Mouse (Mus musculus) liver, postnatal 0 days (tissue): Measurements from ENCODE around the gene Gys1. TPM values are rescaled to one million over a fixed set of nuclear protein-coding genes. Genes with fewer than 3 reads are reported as not detected.
"Not testable (repeated sequence)": the region's sequence is repeated elsewhere in the genome, so short reads cannot be mapped to it uniquely, and the experiment has no call there.

Experiments used
- ATAC-seq: fragments of 200-750 bp; cut with Nextera tagmentation; 2 replicates; pipeline ENCODE4 v1.8.0; 2017; ENCODE audit warnings: mild to moderate bottlenecking, moderate library complexity
- DNase-seq: peaks from one replicate; pipeline ENCODE4 v3.0.0-alpha.2; 2016
- H3K27ac ChIP-seq: fragments of 300-500 bp; sonication (generic); 2 replicates; pipeline ENCODE4 v1.5.1; 2014; ENCODE audit warnings: antibody characterized with exemption, moderate library complexity, mild to moderate bottlenecking, low read depth
- H3K27me3 ChIP-seq: fragments of 300-500 bp; sonication (generic); 2 replicates; pipeline ENCODE4 v1.6.1; 2014; ENCODE audit warnings: low read length, control low read depth, mixed read lengths; ENCODE audit not compliant: insufficient read depth
- H3K36me3 ChIP-seq: fragments of 300-500 bp; sonication (generic); replicated peaks from 2 replicates; pipeline ENCODE4 v1.6.1; 2014; ENCODE audit warnings: mild to moderate bottlenecking, control low read depth, low read length, moderate library complexity, mixed read lengths; ENCODE audit not compliant: insufficient read depth
- H3K4me1 ChIP-seq: fragments of 300-500 bp; sonication (generic); 2 replicates; pipeline ENCODE4 v1.6.1; 2014; ENCODE audit warnings: antibody characterized with exemption, mild to moderate bottlenecking, control low read depth; ENCODE audit not compliant: insufficient read depth
- H3K4me2 ChIP-seq: fragments of 300-500 bp; sonication (generic); 2 replicates; pipeline ENCODE4 v1.6.1; 2014; ENCODE audit warnings: low read depth, mild to moderate bottlenecking, low read length, moderate library complexity, mixed read lengths
- H3K4me3 ChIP-seq: fragments of 300-500 bp; sonication (generic); 2 replicates; pipeline ENCODE4 v1.5.1; 2014; ENCODE audit warnings: low read depth, low read length
- H3K9ac ChIP-seq: fragments of 300-500 bp; sonication (generic); replicated peaks from 2 replicates; pipeline ENCODE4 v1.6.1; 2014; ENCODE audit warnings: mild to moderate bottlenecking, moderate library complexity
- H3K9me3 ChIP-seq: fragments of 300-500 bp; sonication (generic); 2 replicates; pipeline ENCODE4 v1.6.1; 2016; ENCODE audit warnings: mild to moderate bottlenecking, control low read depth, low read length, mixed read lengths
- CTCF ChIP-seq: sonication (generic); IDR thresholded peaks from 2 replicates; pipeline ENCODE4 v1.5.1; 2016; ENCODE audit warnings: antibody characterized with exemption, low read depth
- EP300 ChIP-seq: IDR thresholded peaks from 2 replicates; pipeline ENCODE4 v1.6.1; 2016; ENCODE audit warnings: antibody characterized with exemption, low read depth, mild to moderate bottlenecking
- WGBS: fragments of 180-500 bp; shearing (Covaris S2); extraction: QIAGEN DNeasy Blood & Tissue Kit; methylation state at CpG from one replicate; pipeline ENCODE4 v1.1.7; 2014; ENCODE audit not compliant: insufficient replicate concordance; 5-methylcytosine and 5-hydroxymethylcytosine counted together
- polyA plus RNA-seq: library from polyadenylated mRNA; unstranded; fragments of >200 nt; fragmentation: Nextera tagmentation; extraction: Ambion mirVana; gene quantifications from 2 replicates; pipeline ENCODE4 v1.2.1, GENCODE M21; 2015

Gys1 gene
- polyA plus RNA-seq, 1 experiment from 2014 or later, result 3.3 TPM

DNA sequence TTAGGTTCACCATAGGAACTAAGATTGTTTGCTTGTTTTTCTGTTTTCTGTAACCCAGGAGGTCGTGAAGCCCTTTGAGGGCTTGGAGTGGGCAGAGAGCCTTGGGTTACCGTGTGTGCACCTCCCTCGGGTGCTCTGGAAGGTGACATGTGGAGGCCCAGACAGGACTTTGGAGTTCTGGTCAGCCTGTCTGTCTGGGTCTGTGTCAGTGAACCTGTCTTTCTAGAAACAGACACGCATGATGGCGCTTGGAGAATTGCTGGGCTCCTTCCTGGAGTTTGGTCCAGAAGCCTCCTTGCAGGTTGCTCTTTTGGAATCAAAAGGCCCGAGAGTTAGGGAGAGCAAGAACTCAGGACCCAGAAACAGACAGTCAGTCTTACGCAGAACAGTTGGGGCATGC, 25.7 kb downstream of the Gys1 start:
- Histone ChIP-seq H3K27me3 (no peaks in the 10 kb centered on the region), H3K36me3 (peaks cover 47% of the 10 kb centered on the region), H3K4me3 (peak overlapping the region; percentile 68), H3K4me1 (peaks cover 34% of the 10 kb centered on the region), H3K27ac (peak overlapping the region; percentile 98), H3K4me2 (peak overlapping the region; percentile 79), H3K9me3 (no peaks in the 10 kb centered on the region), H3K9ac (peak overlapping the region; percentile 68)
- DNase-seq (no peak), ATAC-seq (no peak)
- TF ChIP-seq CTCF (no peak), EP300 (no peak)
- 42% methylated on average over 7 of the region's 7 CpGs for WGBS

DNA sequence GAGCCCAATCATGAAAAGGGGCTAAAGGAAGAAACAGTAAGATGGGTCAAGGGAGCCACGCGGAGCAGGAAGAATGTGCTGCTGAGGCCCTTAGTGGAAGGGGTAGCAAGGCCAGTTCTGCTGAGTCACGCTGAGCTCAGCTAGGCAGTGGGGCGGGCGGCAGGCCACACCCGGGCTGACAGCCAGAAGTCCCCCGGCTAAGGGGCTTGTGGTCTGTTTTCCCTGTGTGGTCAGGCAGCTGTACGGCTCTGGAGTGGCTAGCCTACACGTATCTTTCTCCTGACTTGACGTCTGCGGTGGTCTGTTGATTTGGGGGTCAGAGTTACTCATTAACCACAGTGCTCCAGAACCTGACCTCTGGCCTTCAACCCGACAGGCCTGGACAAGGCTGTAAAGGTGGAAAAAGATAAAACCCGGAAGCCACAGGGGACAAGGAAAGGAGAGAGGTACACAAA, 26.2 kb downstream of the Gys1 start:
- TF ChIP-seq CTCF (no peak), EP300 (peak; percentile 71)
- H3K36me3 ChIP-seq, result peaks cover 45% of the 10 kb centered on the region
- H3K9me3 ChIP-seq, result no peaks in the 10 kb centered on the region
- WGBS, result 1% methylated on average over 13 of the region's 13 CpGs
- peak overlapping the region; percentile 98 for H3K27ac ChIP-seq
- no peaks in the 10 kb centered on the region for H3K27me3 ChIP-seq
- H3K4me3 ChIP-seq, result peak overlapping the region; percentile 68
- DNase-seq (peak; percentile 88), ATAC-seq (peak; percentile 52)
- peak overlapping the region; percentile 68 for H3K9ac ChIP-seq
- peak overlapping the region; percentile 79 for H3K4me2 ChIP-seq
- H3K4me1 ChIP-seq, result peaks cover 39% of the 10 kb centered on the region

DNA sequence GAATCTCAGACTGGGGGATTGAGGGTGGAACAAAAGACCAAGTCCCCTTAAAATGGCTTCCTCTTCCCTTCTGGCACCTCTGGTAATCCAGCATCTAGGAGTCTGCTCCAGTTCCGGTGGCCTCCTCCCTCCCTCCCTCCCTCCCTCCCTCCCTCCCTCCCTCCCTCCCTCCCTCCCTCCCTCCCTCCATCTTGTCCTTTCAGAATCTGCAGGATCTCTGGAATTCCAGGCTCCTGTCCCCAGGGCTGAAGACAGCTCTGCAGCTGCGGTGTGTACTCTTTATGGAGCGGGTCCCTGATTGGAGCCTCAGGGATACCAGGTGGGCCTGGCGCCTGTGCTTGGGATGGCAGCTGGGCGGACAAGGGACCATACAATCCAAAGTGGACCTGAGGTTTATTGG, 26.7 kb downstream of the Gys1 start:
- peak overlapping the region; percentile 68 for H3K9ac ChIP-seq
- peak overlapping the region; percentile 68; the same call in 1 of the 2 replicates for H3K4me3 ChIP-seq
- H3K27me3 ChIP-seq, result no peaks in the 10 kb centered on the region
- peak; percentile 3; the same call in 1 of the 2 replicates for ATAC-seq
- TF ChIP-seq CTCF, result no peak
- no peak for TF ChIP-seq EP300
- no peak for DNase-seq
- H3K27ac ChIP-seq, result peak overlapping the region; percentile 98
- peak overlapping the region; percentile 79 for H3K4me2 ChIP-seq
- H3K9me3 ChIP-seq, result no peaks in the 10 kb centered on the region
- peaks cover 45% of the 10 kb centered on the region for H3K36me3 ChIP-seq
- WGBS, result 67% methylated on average over 5 of the region's 5 CpGs
- H3K4me1 ChIP-seq, result peaks cover 43% of the 10 kb centered on the region

DNA sequence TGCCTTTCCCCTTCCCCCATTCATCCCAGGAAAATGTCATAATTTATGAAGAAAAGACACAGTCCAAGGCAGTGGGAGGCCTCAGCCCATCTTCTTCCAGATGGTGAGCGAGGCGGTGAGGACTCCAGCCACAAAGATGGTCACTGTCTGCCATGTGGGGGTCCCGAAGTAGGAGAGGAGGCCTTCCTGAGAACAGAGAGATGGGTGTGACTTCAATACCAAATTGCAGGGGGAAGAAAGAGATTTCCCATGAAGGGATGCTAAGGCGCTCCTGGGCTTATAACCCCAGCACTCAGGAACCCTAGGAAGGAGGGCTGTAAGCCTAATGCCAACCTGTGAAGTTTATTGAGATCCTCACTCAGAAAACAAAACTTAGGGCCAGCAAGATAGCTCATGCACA, 27.1 kb downstream of the Gys1 start:
- TF ChIP-seq EP300 (no peak), CTCF (no peak)
- peaks cover 41% of the 10 kb centered on the region for H3K4me1 ChIP-seq
- no peaks in the 10 kb centered on the region for H3K27me3 ChIP-seq
- 93% methylated on average over 4 of the region's 4 CpGs for WGBS
- peak overlapping the region; percentile 98 for H3K27ac ChIP-seq
- no peak overlapping the region for H3K4me3 ChIP-seq
- 0 out of 2 replicates have a peak overlapping the region, but pooled peaks have one; percentile 33 for H3K9ac ChIP-seq
- DNase-seq, result no peak
- no peaks in the 10 kb centered on the region for H3K9me3 ChIP-seq
- no peak for ATAC-seq
- H3K36me3 ChIP-seq, result peaks cover 45% of the 10 kb centered on the region
- H3K4me2 ChIP-seq, result peak overlapping the region; percentile 54

DNA sequence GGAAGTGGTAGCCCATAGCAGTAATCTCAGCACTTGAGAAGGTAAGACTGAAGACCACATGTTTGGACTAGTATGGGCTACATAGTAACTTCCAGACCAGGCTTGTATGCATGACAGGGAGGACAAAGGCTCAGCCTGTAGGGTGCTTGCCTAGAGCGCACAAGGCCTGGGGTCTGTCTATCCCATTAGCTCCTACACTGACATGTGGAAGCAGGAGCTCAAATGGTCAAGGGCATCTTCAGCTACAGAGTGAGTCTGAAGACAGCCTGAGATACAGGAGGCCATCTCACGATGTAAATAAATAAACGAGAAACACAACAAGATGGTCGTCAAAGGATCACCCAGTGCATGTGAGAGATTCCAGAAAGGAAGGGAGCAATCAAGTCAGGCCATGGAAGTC, 27.7 kb downstream of the Gys1 start:
- H3K36me3 ChIP-seq, result peaks cover 42% of the 10 kb centered on the region
- TF ChIP-seq EP300 (no peak), CTCF (no peak)
- WGBS, result 80% methylated on average over 4 of the region's 4 CpGs
- DNase-seq (no peak), ATAC-seq (no peak)
- no peaks in the 10 kb centered on the region for H3K27me3 ChIP-seq
- no peak overlapping the region; the same call in 1 of the 2 replicates for H3K27ac ChIP-seq
- no peak overlapping the region for H3K4me3 ChIP-seq
- peaks cover 42% of the 10 kb centered on the region for H3K4me1 ChIP-seq
- no peak overlapping the region for H3K9ac ChIP-seq
- no peak overlapping the region for H3K4me2 ChIP-seq
- no peaks in the 10 kb centered on the region for H3K9me3 ChIP-seq

DNA sequence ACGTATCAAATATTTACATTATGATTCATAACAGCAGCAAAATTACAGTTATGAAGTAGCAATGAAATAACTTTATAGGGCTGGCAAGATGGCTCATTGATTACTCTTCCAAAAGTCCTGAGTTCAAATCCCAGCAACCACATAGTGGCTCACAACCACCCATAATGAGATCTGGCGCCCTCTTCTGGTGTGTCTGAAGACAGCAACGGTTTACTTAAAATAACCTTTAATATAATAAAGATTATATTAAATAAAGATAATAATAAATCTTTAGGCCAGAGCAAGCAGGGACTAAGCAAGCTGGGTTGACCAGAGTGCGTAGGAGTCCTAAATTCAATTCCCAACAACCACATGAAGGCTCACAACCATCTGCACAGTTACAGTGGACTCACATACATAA, 28.2 kb downstream of the Gys1 start:
- Histone ChIP-seq H3K36me3 (peaks cover 37% of the 10 kb centered on the region), H3K4me1 (peaks cover 37% of the 10 kb centered on the region)
- not testable (repeated sequence) for H3K9ac ChIP-seq, H3K9me3 ChIP-seq, H3K27me3 ChIP-seq, H3K27ac ChIP-seq, DNase-seq, H3K4me3 ChIP-seq, H3K4me2 ChIP-seq, ATAC-seq
- 73% methylated on average over 4 of the region's 4 CpGs for WGBS
- peak; percentile 29 for TF ChIP-seq CTCF
